In the genomic region with DNA sequence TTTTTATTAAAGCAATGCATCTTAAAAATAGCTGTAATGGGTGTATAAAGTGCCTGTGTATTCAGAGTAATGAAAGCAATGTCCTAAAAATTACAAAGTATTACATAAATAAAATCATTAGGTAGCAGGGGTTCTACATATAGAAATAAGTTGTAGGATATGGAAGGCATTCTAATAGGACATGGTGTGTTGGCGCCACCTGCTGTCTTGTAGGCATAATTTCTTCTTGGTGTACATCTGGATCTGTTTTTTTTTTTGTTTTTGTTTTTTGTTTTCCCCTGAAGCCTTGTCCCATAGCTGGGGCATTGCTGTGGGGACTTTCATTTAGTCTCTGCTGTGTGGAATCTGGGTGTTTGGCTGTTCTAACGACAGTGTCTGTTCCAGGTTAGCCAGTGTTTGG, we compare ENCODE assay signal across 9 mouse cellular contexts. TPM values are rescaled to one million over a fixed set of nuclear protein-coding genes. Genes with fewer than 3 reads are reported as not detected.
A peak's percentile ranks its signal among the peaks of the same experiment; 100 is the strongest.
DNase-seq lines count a peak whose midpoint lies in the region; ATAC-seq and TF ChIP-seq lines count a peak whose summit lies in the region.
"Had no signal": no experiment of that assay in that cellular context is flagged by ENCODE, and none has a peak within 500 bp of the region (broad histone marks: within the 10 kb centered on the region; RNA-seq: fewer than 3 reads in every experiment).

No protein-coding gene starts in this region.

- no peaks in the 10 kb centered on the region for H3K36me3 ChIP-seq in heart, embryonic 10.5 days
- H3K36me3 ChIP-seq in spleen, adult 2 months (ENCODE audit: control insufficient read depth, insufficient read depth, low read length): no peaks in the 10 kb centered on the region
- H3K36me3 ChIP-seq in stomach, postnatal 0 days (ENCODE audit: control insufficient read depth, insufficient read depth, low read length): no peaks in the 10 kb centered on the region

- no peak overlapping the region for H3K27ac ChIP-seq in heart, embryonic 10.5 days
- no peak overlapping the region for H3K27ac ChIP-seq in spleen, adult 2 months (ENCODE audit: insufficient read depth, low read length)
- no peak overlapping the region for H3K27ac ChIP-seq in stomach, postnatal 0 days (replicated peaks)
- H3K27ac ChIP-seq: limb, embryonic 12.5 days had no signal

- no peak overlapping the region for H3K9ac ChIP-seq in stomach, postnatal 0 days (ENCODE audit: low read length)
- H3K9ac ChIP-seq: limb, embryonic 12.5 days had no signal

- H3K4me2 ChIP-seq in stomach, postnatal 0 days (replicated peaks; ENCODE audit: low read depth): no peak overlapping the region
- H3K4me2 ChIP-seq: limb, embryonic 12.5 days had no signal

- no peaks in the 10 kb centered on the region for H3K27me3 ChIP-seq in heart, embryonic 10.5 days (ENCODE audit: insufficient read depth, poor library complexity, severe bottlenecking)
- no peaks in the 10 kb centered on the region for H3K27me3 ChIP-seq in spleen, adult 2 months (ENCODE audit: control insufficient read depth, insufficient read depth, low read length)
- H3K27me3 ChIP-seq in stomach, postnatal 0 days (ENCODE audit: control insufficient read depth, insufficient read depth, low read length): no peaks in the 10 kb centered on the region
- H3K27me3 ChIP-seq: limb, embryonic 12.5 days had no signal

- no peak for TF ChIP-seq EP300 in stomach, postnatal 0 days (optimal IDR thresholded peaks at IDR 0.05)

- 4% methylated on average over 2 of the region's 2 CpGs for WGBS in heart, embryonic 10.5 days
- WGBS in spleen, adult 2 months: 3% methylated on average over 2 of the region's 2 CpGs
- 9% methylated on average over 2 of the region's 2 CpGs for WGBS in stomach, postnatal 0 days

- no peak for TF ChIP-seq POLR2A in spleen, adult 2 months (IDR thresholded peaks at IDR 0.05; ENCODE audit: low read depth, low read length)

- no peak overlapping the region for H3K4me3 ChIP-seq in heart, embryonic 10.5 days
- H3K4me3 ChIP-seq in spleen, adult 2 months (ENCODE audit: extremely low read depth, insufficient read depth, insufficient read length): no peak overlapping the region
- no peak overlapping the region for H3K4me3 ChIP-seq in stomach, postnatal 0 days (ENCODE audit: low read depth, low read length)
- H3K4me3 ChIP-seq: limb, embryonic 12.5 days had no signal

- DNase-seq in heart, adult 18-20 months: peak; percentile 53 to 76
- DNase-seq in heart, embryonic 10.5 days (ENCODE audit: low spot score): no peak
- DNase-seq in spleen, adult 2 months (ENCODE audit: low read depth in 1 of 2, low spot score in 2 of 2): peak; percentile 23 to 39
- no peak for DNase-seq in spleen, postnatal 4 days (ENCODE audit: low spot score in 2 of 2)
- peak; percentile 63 for DNase-seq in adrenal gland, postnatal 14 days
- peak; percentile 30 to 46 for DNase-seq in lung, adult 18-20 months
- DNase-seq in stomach, postnatal 0 days (ENCODE audit: low spot score): peak; percentile 74

- H3K4me1 ChIP-seq in heart, embryonic 10.5 days: peaks cover 17% of the 10 kb centered on the region
- no peaks in the 10 kb centered on the region for H3K4me1 ChIP-seq in spleen, adult 2 months (ENCODE audit: control insufficient read depth, insufficient read depth, insufficient read length)
- H3K4me1 ChIP-seq in stomach, postnatal 0 days (replicated peaks; ENCODE audit: control insufficient read depth, insufficient read depth): no peaks in the 10 kb centered on the region

- H3K9me3 ChIP-seq in heart, embryonic 10.5 days: no peaks in the 10 kb centered on the region
- H3K9me3 ChIP-seq in stomach, postnatal 0 days (ENCODE audit: control insufficient read depth, low read length): no peaks in the 10 kb centered on the region
- H3K9me3 ChIP-seq: limb, embryonic 12.5 days had no signal

- 0 out of 2 replicates have a peak, but pooled peaks have one; percentile 49 for ATAC-seq in erythroid progenitor cell, adult 5-6 weeks (replicated peaks; ENCODE audit: low FRiP score, poor library complexity, severe bottlenecking)
- ATAC-seq in stomach, postnatal 0 days (ENCODE audit: low FRiP score, low TSS enrichment): no peak

- no peak for TF ChIP-seq CTCF in spleen, adult 2 months (IDR thresholded peaks at IDR 0.05; ENCODE audit: extremely low read depth, insufficient read depth, insufficient read length, insufficient replicate concordance)
- TF ChIP-seq CTCF in stomach, postnatal 0 days (IDR thresholded peaks at IDR 0.05; ENCODE audit: low read depth): peak; percentile 93

RNA-seq across cellular contexts. Expression of gene Tsc22d1, which starts 58.6 kb away (rescaled TPM):
- 100 to 1,000 TPM; 389 to 414 TPM for total RNA-seq in heart, adult 18-20 months (2021)
- polyA plus RNA-seq in heart, embryonic 10.5 days (2016; fragmentation: Nextera tagmentation; extraction: Ambion mirVana): 371 and 402 TPM in 2 replicates
- 82.9 and 93.7 TPM in 2 replicates for polyA plus RNA-seq in spleen, adult 2 months (2012; rRNA removed)
- 788 and 846 TPM in 2 replicates for total RNA-seq in adrenal gland, postnatal 14 days (2021)
- total RNA-seq in erythroid progenitor cell, adult 5-6 weeks (2015; ENCODE audit: low replicate concordance): 51.1 and 58.7 TPM in 2 replicates
- total RNA-seq in erythroid progenitor cell, adult 5-6 weeks (2017; ENCODE audit: low replicate concordance): 20.2 and 41.1 TPM in 2 replicates
- polyA plus RNA-seq in stomach, postnatal 0 days (2015; fragmentation: Nextera tagmentation; extraction: Ambion mirVana): 310 and 313 TPM in 2 replicates

Comparison
In these comparisons a context has a peak if more than half of its experiments do, and no peak if none do; other contexts are left out.
1. DNase-seq: peak in heart, adult 18-20 months (2 of 2), spleen, adult 2 months (2 of 2), adrenal gland, postnatal 14 days (single experiment), lung, adult 18-20 months (2 of 2) and stomach, postnatal 0 days (single experiment); none in heart, embryonic 10.5 days (single experiment) and spleen, postnatal 4 days (0 of 2).
2. RNA of gene Tsc22d1, which starts 58.6 kb away (total RNA-seq): 788 to 846 TPM in adrenal gland, postnatal 14 days and 389 to 414 TPM in heart, adult 18-20 months; 20.2 to 58.7 TPM in erythroid progenitor cell, adult 5-6 weeks; every median in the first group is over 4 times any median in the second.